Mouse (Mus musculus) cerebellum, postnatal 4 days (tissue): ENCODE measurements around the gene Shisa6.

Experiments
- DNase-seq, 2 experiments: peaks; one replicate each; pipeline ENCODE4 v3.0.0; 2022; ENCODE audit warnings: low spot score in 2 of 2, mixed read lengths in 1 of 2

The Shisa6 gene

DNA sequence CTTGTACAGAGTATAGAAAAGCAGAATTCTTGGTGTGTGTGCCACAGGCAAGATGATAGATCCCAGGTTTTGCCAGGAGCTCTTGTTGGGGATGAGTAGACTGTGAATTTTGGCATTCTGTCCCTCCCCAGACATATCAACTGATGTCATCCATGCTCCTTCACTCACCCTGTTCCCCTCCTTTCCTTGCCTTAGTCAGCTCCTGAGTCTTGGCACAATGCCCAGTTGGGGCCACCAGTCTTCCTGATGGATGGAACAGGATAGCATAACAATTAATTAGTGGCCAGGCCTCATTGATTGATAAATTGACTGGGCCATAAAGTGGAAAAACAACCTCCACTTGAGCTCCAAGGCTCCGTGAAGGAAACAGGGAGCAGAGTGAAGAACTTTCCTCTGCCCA lies 292.9 kb downstream of the Shisa6 start:
- DNase-seq: no peak

DNA sequence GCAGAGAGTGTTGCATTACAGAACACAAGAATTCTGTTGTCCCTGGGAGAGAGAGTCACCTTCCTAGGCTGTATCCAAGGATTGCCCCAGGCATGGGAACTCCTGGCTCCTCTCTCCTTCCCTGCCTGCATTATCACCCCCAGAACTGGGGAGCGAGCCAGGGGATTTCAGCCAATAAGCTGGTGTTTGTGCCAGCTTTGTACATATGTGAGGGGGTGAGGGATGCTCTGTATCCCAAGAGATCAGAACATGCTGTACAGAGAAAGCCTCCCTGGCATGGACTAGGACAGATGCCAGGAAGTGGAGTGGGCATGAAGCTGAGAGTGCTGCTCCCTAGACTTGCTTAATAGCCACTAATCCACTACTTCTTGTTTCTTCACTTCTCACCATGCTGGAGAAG lies 303.6 kb downstream of the Shisa6 start:
- peak in 1 of 2 experiments; percentile 54 for DNase-seq

DNA sequence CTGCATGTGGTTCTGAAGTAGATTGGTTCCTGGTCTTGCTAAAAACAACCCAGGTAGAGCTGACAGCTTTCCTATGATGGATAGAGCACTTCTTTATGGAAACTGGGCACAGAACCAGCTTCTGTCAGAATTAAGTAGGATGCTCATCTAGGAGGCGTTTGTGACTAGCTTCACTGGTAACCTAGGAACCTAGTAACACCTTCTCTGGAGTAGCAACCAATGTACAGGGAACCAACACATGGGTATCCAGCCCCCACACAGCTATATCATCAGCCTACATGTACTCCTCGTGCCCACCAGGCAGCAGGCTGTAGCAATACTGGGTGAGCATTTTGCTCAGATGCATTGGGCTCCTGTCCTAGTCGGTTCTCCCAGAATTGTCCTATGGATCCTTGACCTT lies 307.3 kb downstream of the Shisa6 start:
- no peak for DNase-seq

DNA sequence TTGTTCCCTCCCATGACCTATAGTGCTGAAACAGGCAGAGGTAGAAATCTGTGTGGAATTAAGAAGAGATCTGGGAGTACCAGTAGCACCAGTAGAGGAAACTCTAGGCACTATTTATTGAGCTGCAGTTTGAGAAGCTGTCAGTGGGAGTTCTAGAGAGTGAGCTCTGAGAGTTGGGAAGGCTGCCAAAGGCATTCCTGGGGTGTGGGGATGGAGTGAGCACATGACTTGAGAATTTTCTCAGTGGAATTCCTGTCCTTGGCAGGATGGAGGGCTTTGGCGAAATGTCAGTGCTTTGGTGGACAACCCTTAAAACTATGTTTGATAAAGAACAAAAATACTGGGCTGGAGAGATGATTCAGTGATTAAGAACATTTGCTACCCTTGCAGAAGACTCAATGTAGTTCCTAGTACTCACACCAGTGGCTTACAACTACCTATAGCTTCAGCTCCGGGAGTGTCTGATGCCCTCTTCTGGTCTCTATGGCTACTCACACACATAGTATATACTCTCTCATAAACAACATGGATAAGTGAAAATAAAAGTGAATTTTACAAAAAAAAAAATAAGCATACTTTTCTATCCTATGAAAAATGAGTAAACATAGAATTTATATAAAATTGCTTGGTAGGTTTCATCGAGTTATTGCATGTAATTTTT lies 337.0 kb downstream of the Shisa6 start:
- peak in 1 of 2 experiments; percentile 38 for DNase-seq

DNA sequence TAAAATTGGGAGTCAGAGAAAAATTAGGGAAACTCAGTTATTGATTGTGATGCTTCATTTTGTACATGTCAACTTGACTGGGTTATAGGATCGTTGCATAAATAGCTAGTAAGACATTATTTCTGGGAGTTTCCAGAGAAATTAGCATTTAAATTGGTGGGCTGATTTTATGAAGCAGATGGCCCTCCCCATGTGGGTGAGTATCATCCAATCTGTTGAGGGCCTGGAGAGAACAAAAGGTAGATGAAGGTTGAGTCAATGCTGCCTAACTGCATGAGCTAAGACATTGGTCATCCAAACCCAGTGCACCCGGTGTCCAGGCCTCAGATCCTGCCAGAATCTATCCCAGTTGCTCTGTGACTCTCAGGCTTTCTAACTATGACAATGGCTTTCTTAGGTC lies 337.6 kb downstream of the Shisa6 start:
- no peak for DNase-seq

DNA sequence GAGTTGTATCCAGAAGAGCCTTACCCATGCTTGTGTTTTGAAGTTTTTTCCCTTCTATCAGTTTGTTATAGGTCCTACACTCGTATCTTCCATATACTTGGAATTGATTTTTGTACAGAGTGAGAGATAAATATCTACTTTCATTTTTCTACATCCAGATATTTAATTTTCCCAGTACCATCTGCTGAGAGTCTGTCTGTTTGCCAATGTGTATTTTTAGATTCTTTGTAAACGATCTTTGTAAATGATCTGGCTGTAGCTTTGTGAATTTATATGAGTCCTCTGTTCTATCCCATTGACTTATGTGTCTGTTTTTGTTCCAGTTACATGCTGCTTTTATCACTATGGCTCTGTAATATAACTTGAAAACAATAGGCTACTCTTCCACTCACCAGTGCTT lies 348.0 kb downstream of the Shisa6 start:
- no peak for DNase-seq

DNA sequence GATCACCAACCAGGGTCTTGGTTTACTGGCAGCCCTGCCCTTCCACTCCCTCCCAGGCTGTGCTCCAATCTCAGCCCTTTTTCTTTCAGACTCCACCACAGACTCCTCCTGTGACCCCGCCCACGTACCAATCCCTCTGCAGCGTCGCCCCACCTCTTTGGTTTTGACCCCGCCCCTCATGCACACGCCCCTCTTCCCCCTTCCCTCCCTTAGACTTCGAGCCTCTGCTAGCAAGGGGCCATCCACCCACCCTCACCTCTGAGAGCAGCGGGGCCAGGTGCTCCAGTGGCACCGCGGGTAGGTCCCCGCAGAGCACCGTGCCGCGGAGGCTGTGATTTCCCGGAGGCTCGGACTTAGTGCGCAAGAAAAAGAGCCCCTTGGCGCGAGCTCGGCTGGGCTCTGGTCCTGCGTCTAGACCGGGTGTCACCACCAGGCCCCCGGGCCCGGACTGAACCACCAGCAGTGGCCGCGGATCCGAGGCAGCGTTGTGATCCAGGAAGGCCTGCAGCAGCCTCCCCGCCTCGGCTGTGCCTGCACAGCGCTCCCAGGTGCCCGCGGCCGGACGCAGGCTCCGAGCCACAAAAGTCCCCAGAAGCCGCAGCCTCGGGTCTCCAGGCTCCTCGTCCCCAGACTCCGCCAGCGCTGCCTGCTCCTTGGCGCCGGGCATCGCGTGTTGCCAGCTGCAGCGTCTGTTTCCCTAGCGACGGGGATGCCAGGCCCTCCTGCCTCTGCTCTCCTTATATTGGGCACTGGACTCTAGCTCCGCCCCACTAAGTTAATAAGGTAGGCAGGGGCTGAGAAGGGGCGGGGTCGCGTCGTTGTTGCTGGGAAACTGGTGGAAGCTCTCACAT lies 357.7 kb downstream of the Shisa6 start, which contains the start of gene Dnah9:
TSS of gene Dnah9 (minus strand) at position 751 of the 851 bp plus-strand sequence.
- peak; percentile 72 to 82 for DNase-seq

DNA sequence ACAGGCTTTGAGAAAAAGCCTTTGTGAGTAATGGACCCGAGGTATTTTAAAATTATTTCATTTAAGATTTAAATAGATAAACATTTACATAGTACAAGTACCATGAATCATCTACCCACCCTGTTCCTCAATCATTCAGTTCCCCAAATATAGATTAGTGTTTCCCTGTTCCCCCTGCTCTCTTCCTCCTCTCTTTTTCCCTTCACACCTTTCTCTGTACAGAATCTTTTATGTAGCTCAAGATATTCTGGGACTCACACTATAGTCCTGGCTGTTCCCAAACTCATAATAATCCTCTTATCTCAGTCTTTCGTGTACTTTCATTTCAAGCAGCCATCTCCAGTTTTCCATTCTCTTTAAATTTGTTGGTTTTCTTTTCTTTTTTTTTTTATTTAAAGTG lies 361.7 kb downstream of the Shisa6 start:
- DNase-seq: no peak
